Mouse (Mus musculus) hindbrain, postnatal 0 days (tissue): ENCODE measurements at regions not wholly inside any gene's neighbourhood (a gene's known extent, or its start where the extent isn't known, plus 50 kb on each side); places are given as distances from the start of the nearest gene placed in this dataset.
A peak's percentile ranks its signal among the peaks of the same experiment; 100 is the strongest.

Experiments used
- ATAC-seq: fragments of 200-750 bp; cut with Nextera tagmentation; 2 replicates; pipeline ENCODE4 v1.8.0; 2017; ENCODE audit warnings: mild to moderate bottlenecking, moderate TSS enrichment, moderate library complexity
- DNase-seq: peaks from one replicate; pipeline ENCODE4 v3.0.0-alpha.2; 2015; ENCODE audit warnings: low spot score
- H3K27ac ChIP-seq: fragments of 300-500 bp; sonication (generic); 2 replicates; pipeline ENCODE4 v1.5.1; 2014; ENCODE audit warnings: mild to moderate bottlenecking
- H3K27me3 ChIP-seq: fragments of 300-500 bp; sonication (generic); 2 replicates; pipeline ENCODE4 v1.6.1; 2014; ENCODE audit warnings: low read length, mixed read lengths; ENCODE audit not compliant: insufficient read depth
- H3K36me3 ChIP-seq: fragments of 300-500 bp; sonication (generic); 2 replicates; pipeline ENCODE4 v1.6.1; 2014; ENCODE audit warnings: low read length, mixed read lengths; ENCODE audit not compliant: insufficient read depth
- H3K4me1 ChIP-seq: fragments of 300-500 bp; sonication (generic); 2 replicates; pipeline ENCODE4 v1.6.1; 2014; ENCODE audit warnings: antibody characterized with exemption, low read length, mixed read lengths; ENCODE audit not compliant: insufficient read depth
- H3K4me2 ChIP-seq: fragments of 300-500 bp; sonication (generic); 2 replicates; pipeline ENCODE4 v1.6.1; 2014; ENCODE audit warnings: low read depth, mild to moderate bottlenecking, low read length, moderate library complexity, mixed read lengths
- H3K4me3 ChIP-seq: fragments of 300-500 bp; sonication (generic); 2 replicates; pipeline ENCODE4 v1.5.1; 2014; ENCODE audit warnings: low read length
- H3K9ac ChIP-seq: fragments of 300-500 bp; sonication (generic); replicated peaks from 2 replicates; pipeline ENCODE4 v1.6.1; 2014; ENCODE audit warnings: mild to moderate bottlenecking, low read length, moderate library complexity, mixed read lengths
- H3K9me3 ChIP-seq: fragments of 300-500 bp; sonication (generic); 2 replicates; pipeline ENCODE4 v1.6.1; 2016; ENCODE audit warnings: low read length, mixed read lengths
- CTCF ChIP-seq: IDR thresholded peaks from 2 replicates; pipeline ENCODE4 v1.5.1; 2016; ENCODE audit warnings: antibody characterized with exemption, control low read depth, low read depth
- WGBS: fragments of 180-500 bp; shearing (Covaris S2); extraction: QIAGEN DNeasy Blood & Tissue Kit; methylation state at CpG from one replicate; pipeline ENCODE4 v1.1.7; 2014; 5-methylcytosine and 5-hydroxymethylcytosine counted together

GRCm38 (mm10) chr9:61269151-61269870 lies 102.9 kb upstream of the Tle3 start:
- Histone ChIP-seq H3K4me3 (no peak overlapping the region), H3K4me1 (no peaks in the 10 kb centered on the region), H3K9ac (no peak overlapping the region), H3K4me2 (no peak overlapping the region), H3K36me3 (no peaks in the 10 kb centered on the region), H3K27ac (no peak overlapping the region), H3K9me3 (no peaks in the 10 kb centered on the region), H3K27me3 (no peaks in the 10 kb centered on the region)
- ATAC-seq (no peak), DNase-seq (no peak)
- WGBS, result 73% methylated on average over 5 of the region's 5 CpGs
- TF ChIP-seq CTCF, result no peak

DNA sequence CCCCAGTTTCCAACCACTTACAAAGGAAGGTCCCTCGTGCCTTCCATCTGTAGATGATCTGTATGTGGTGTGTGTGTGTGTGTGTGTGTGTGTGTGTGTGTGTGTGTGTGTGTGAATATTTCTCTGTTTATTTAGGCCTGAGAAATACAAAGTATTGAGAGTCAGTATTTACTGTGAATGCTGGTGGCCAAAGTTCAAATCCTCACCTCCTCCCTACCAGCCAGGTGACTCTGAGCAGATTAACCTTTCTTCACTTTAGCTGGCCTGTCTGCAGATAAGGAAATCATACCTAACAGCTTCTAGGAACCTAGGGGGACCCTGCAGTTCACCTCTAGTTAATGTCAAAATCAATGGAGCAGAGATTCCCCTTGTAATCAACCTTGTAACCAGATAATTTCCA lies 100.9 kb upstream of the Tle3 start:
- WGBS, result 83% methylated on average over 1 of the region's 1 CpGs

DNA sequence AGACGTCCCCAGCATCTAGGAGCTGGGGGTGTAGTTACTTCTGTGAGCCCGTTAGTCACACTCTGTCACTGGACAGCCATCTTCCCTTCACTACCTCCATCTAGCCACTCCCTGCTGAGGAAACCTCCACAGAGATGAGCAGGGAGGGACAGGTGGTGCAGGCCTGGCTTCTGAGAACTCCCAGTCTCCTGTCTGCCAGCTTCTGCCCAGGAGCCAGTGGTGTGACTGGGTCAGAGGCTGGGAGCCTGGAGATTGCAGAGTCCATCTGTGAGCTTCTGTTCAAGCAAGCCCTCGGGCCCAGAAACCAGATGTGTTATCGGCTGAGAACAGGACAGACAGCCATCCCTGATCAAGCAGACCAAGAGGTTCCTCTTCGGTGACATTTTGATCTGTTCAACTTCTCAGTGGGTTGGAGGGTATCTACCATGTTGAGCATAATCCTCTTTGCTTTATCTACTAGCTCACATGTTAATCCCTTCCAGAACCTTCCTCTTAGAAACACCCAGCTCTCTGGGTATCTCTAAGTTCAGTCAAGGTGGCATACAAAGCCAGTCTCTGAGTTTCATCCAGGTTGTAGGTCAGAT lies 100.3 kb upstream of the Tle3 start:
- Histone ChIP-seq H3K4me2 (no peak overlapping the region), H3K9me3 (no peaks in the 10 kb centered on the region), H3K9ac (no peak overlapping the region), H3K36me3 (no peaks in the 10 kb centered on the region), H3K4me1 (no peaks in the 10 kb centered on the region), H3K27ac (no peak overlapping the region), H3K27me3 (no peaks in the 10 kb centered on the region), H3K4me3 (no peak overlapping the region)
- no peak for TF ChIP-seq CTCF
- DNase-seq, result no peak
- WGBS, result 66% methylated on average over 5 of the region's 5 CpGs
- no peak for ATAC-seq

More for the DNA sequence above, 100.9 kb upstream of the Tle3 start:
- H3K4me2 ChIP-seq, result no peak overlapping the region
- H3K27me3 ChIP-seq, result no peaks in the 10 kb centered on the region
- DNase-seq (no peak), ATAC-seq (no peak)
- H3K4me1 ChIP-seq, result no peaks in the 10 kb centered on the region
- no peak overlapping the region for H3K27ac ChIP-seq
- TF ChIP-seq CTCF, result no peak
- H3K9ac ChIP-seq, result no peak overlapping the region
- H3K4me3 ChIP-seq, result no peak overlapping the region
- no peaks in the 10 kb centered on the region for H3K36me3 ChIP-seq
- H3K9me3 ChIP-seq, result no peaks in the 10 kb centered on the region

GRCm38 (mm10) chr9:61274020-61274419 lies 98.1 kb upstream of the Tle3 start:
- TF ChIP-seq CTCF, result no peak
- no peak overlapping the region for H3K27ac ChIP-seq
- no peaks in the 10 kb centered on the region for H3K27me3 ChIP-seq
- no peak overlapping the region for H3K4me3 ChIP-seq
- 93% methylated on average over 9 of the region's 9 CpGs for WGBS
- H3K9me3 ChIP-seq, result no peaks in the 10 kb centered on the region
- H3K4me2 ChIP-seq, result no peak overlapping the region
- DNase-seq (no peak), ATAC-seq (no peak)
- no peaks in the 10 kb centered on the region for H3K36me3 ChIP-seq
- H3K9ac ChIP-seq, result no peak overlapping the region
- H3K4me1 ChIP-seq, result peaks cover 8% of the 10 kb centered on the region

- Histone ChIP-seq H3K27me3 (no peaks in the 10 kb centered on the region; the same call in 1 of the 2 replicates), H3K27ac (no peak overlapping the region; the same call in 1 of the 2 replicates), H3K9ac (no peak overlapping the region), H3K9me3 (no peaks in the 10 kb centered on the region), H3K36me3 (no peaks in the 10 kb centered on the region), H3K4me3 (no peak overlapping the region), H3K4me2 (peak overlapping the region; percentile 26), H3K4me1 (peaks cover 13% of the 10 kb centered on the region)
- DNase-seq (peak; percentile 80), ATAC-seq (peak; percentile 65; the same call in 1 of the 2 replicates)
- 11% methylated on average over 21 of the region's 21 CpGs for WGBS
- peak; percentile 75 for TF ChIP-seq CTCF
These were observed 94.6 kb upstream of the Tle3 start for GRCm38 (mm10) chr9:61277369-61278215.

DNA sequence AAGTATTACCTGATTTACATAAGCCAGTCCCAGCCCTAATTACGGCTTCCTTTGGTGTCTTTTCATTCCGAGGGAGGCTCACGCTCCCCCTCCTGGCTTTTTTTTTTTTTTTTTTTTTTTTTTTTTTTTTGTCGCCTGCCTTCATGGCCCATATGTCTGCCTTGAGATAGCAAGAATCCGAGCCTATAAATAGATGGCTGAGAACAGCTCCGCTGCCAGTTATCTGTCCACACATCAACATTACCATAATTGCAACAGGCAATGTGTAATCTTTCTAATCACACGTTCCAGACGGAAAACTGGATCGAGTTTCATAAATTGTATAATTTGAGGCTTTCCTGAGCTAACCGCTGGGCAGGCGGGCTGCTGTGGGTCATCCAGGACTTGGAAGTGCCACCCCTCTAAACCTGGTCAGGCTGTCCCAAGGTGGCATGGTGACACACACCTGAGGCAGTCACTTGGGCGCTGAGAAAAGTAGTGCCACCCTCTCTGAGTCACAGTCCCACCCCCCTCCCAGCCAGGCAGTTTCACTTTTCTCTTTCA lies 93.9 kb upstream of the Tle3 start:
- TF ChIP-seq CTCF, result no peak
- Histone ChIP-seq H3K27me3 (no peaks in the 10 kb centered on the region; the same call in 1 of the 2 replicates), H3K36me3 (no peaks in the 10 kb centered on the region), H3K27ac (no peak overlapping the region), H3K4me2 (peak overlapping the region; percentile 26), H3K9me3 (no peaks in the 10 kb centered on the region), H3K4me1 (peaks cover 13% of the 10 kb centered on the region), H3K4me3 (no peak overlapping the region), H3K9ac (no peak overlapping the region)
- peak; percentile 43 for DNase-seq
- peak; percentile 53; the same call in 1 of the 2 replicates for ATAC-seq
- 14% methylated on average over 12 of the region's 12 CpGs for WGBS
